Mouse (Mus musculus) limb, embryonic 11.5 days (tissue): Measurements from ENCODE around the gene Actg1. TPM values are rescaled to one million over a fixed set of nuclear protein-coding genes. Genes with fewer than 3 reads are reported as not detected.
A peak's percentile ranks its signal among the peaks of the same experiment; 100 is the strongest.

ENCODE experiments used
- ATAC-seq: fragments of 200-750 bp; cut with Nextera tagmentation; 2 replicates; pipeline ENCODE4 v1.8.0; 2017; ENCODE audit warnings: low read depth; ENCODE audit not compliant: insufficient number of reproducible peaks, low FRiP score, low TSS enrichment
- DNase-seq: peaks from one replicate; pipeline ENCODE4 v3.0.0-alpha.2; 2015; ENCODE audit warnings: low spot score
- H3K27ac ChIP-seq: fragments of 300-500 bp; sonication (generic); replicated peaks from 2 replicates; pipeline ENCODE4 v1.5.1; 2014; ENCODE audit warnings: low read depth, mild to moderate bottlenecking, low read length
- H3K27me3 ChIP-seq: fragments of 300-500 bp; sonication (generic); 2 replicates; pipeline ENCODE4 v1.6.1; 2014; ENCODE audit warnings: mild to moderate bottlenecking, low read length, mixed read lengths; ENCODE audit not compliant: control insufficient read depth, insufficient read depth
- H3K36me3 ChIP-seq: fragments of 300-500 bp; sonication (generic); 2 replicates; pipeline ENCODE4 v1.6.1; 2014; ENCODE audit warnings: mild to moderate bottlenecking, low read length, moderate library complexity, mixed read lengths; ENCODE audit not compliant: control insufficient read depth, insufficient read depth
- H3K4me1 ChIP-seq: fragments of 300-500 bp; sonication (generic); 2 replicates; pipeline ENCODE4 v1.6.1; 2014; ENCODE audit warnings: low read length, mixed read lengths; ENCODE audit not compliant: control insufficient read depth, insufficient read depth
- H3K4me2 ChIP-seq: fragments of 300-500 bp; sonication (generic); 2 replicates; pipeline ENCODE4 v1.6.1; 2014; ENCODE audit warnings: low read depth, mild to moderate bottlenecking, moderate library complexity; ENCODE audit not compliant: severe bottlenecking
- H3K4me3 ChIP-seq: fragments of 300-500 bp; sonication (generic); 2 replicates; pipeline ENCODE4 v1.5.1; 2014; ENCODE audit warnings: low read depth, low read length
- H3K9ac ChIP-seq: fragments of 300-500 bp; sonication (generic); 2 replicates; pipeline ENCODE4 v1.6.1; 2014; ENCODE audit warnings: mild to moderate bottlenecking, low read length
- H3K9me3 ChIP-seq: fragments of 300-500 bp; sonication (generic); 2 replicates; pipeline ENCODE4 v1.6.1; 2016; ENCODE audit warnings: low read length; ENCODE audit not compliant: control insufficient read depth
- WGBS: fragments of 180-500 bp; shearing (Covaris S2); extraction: QIAGEN DNeasy Blood & Tissue Kit; methylation state at CpG from one replicate; pipeline ENCODE4 v1.1.7; 2014; 5-methylcytosine and 5-hydroxymethylcytosine counted together
- polyA plus RNA-seq: library from polyadenylated mRNA; unstranded; fragments of >200 nt; fragmentation: Nextera tagmentation; extraction: Ambion mirVana; gene quantifications from 2 replicates; pipeline ENCODE4 v1.2.1, GENCODE M21; 2014

The Actg1 gene
- polyA plus RNA-seq, 1 experiment from 2014 or later = 3,123 TPM

GRCm38 (mm10) chr11:120337447-120337846, 10.9 kb downstream of the Actg1 start:
- no peak for DNase-seq

GRCm38 (mm10) chr11:120335431-120336021, 12.8 kb downstream of the Actg1 start:
- H3K9ac ChIP-seq = no peak overlapping the region
- H3K4me1 ChIP-seq = no peaks in the 10 kb centered on the region
- no peak for ATAC-seq
- no peak overlapping the region for H3K4me3 ChIP-seq
- H3K4me2 ChIP-seq = no peak overlapping the region
- H3K9me3 ChIP-seq = no peaks in the 10 kb centered on the region
- WGBS = 87% methylated on average over 6 of the region's 6 CpGs
- no peak overlapping the region for H3K27ac ChIP-seq
- no peak for DNase-seq
- no peaks in the 10 kb centered on the region for H3K36me3 ChIP-seq
- H3K27me3 ChIP-seq = no peaks in the 10 kb centered on the region

More at GRCm38 (mm10) chr11:120337447-120337846, 10.9 kb downstream of the Actg1 start:
- Histone ChIP-seq H3K27me3 (no peaks in the 10 kb centered on the region), H3K36me3 (no peaks in the 10 kb centered on the region), H3K4me2 (no peak overlapping the region), H3K9ac (no peak overlapping the region), H3K9me3 (no peaks in the 10 kb centered on the region), H3K4me3 (no peak overlapping the region), H3K4me1 (no peaks in the 10 kb centered on the region), H3K27ac (no peak overlapping the region)
- no peak for ATAC-seq
- WGBS = 50% methylated on average over 2 of the region's 2 CpGs

GRCm38 (mm10) chr11:120320156-120320555, 28.2 kb downstream of the Actg1 start:
- no peaks in the 10 kb centered on the region for H3K27me3 ChIP-seq
- ATAC-seq (no peak), DNase-seq (no peak)
- no peak overlapping the region for H3K9ac ChIP-seq
- 95% methylated on average over 10 of the region's 10 CpGs for WGBS
- H3K4me1 ChIP-seq = peaks cover 11% of the 10 kb centered on the region
- no peak overlapping the region for H3K4me3 ChIP-seq
- H3K9me3 ChIP-seq = no peaks in the 10 kb centered on the region
- no peak overlapping the region for H3K4me2 ChIP-seq
- H3K27ac ChIP-seq = no peak overlapping the region
- H3K36me3 ChIP-seq = no peaks in the 10 kb centered on the region

GRCm38 (mm10) chr11:120319310-120319709, 29.0 kb downstream of the Actg1 start:
- Histone ChIP-seq H3K9ac (no peak overlapping the region), H3K36me3 (no peaks in the 10 kb centered on the region), H3K27me3 (no peaks in the 10 kb centered on the region), H3K4me3 (no peak overlapping the region), H3K4me2 (no peak overlapping the region), H3K9me3 (no peaks in the 10 kb centered on the region), H3K27ac (no peak overlapping the region), H3K4me1 (peaks cover 13% of the 10 kb centered on the region)
- DNase-seq (no peak), ATAC-seq (no peak)
- WGBS = 89% methylated on average over 5 of the region's 5 CpGs

- H3K36me3 ChIP-seq = no peaks in the 10 kb centered on the region
- no peak overlapping the region for H3K27ac ChIP-seq
- ATAC-seq (no peak), DNase-seq (no peak)
- H3K9me3 ChIP-seq = no peaks in the 10 kb centered on the region
- H3K9ac ChIP-seq = no peak overlapping the region
- no peak overlapping the region for H3K4me2 ChIP-seq
- peaks cover 13% of the 10 kb centered on the region for H3K4me1 ChIP-seq
- H3K4me3 ChIP-seq = no peak overlapping the region
- 71% methylated on average over 7 of the region's 7 CpGs for WGBS
- H3K27me3 ChIP-seq = no peaks in the 10 kb centered on the region
Measured at GRCm38 (mm10) chr11:120317456-120317855, 30.9 kb downstream of the Actg1 start.

- Histone ChIP-seq H3K9me3 (no peaks in the 10 kb centered on the region), H3K4me1 (peaks cover 16% of the 10 kb centered on the region), H3K27ac (peak overlapping the region; percentile 96), H3K36me3 (no peaks in the 10 kb centered on the region), H3K9ac (peak overlapping the region; percentile 85), H3K27me3 (no peaks in the 10 kb centered on the region), H3K4me3 (peak overlapping the region; percentile 46), H3K4me2 (peak overlapping the region; percentile 85)
- DNase-seq (peak; percentile 53), ATAC-seq (0 out of 2 replicates have a peak, but pooled peaks have one; percentile 4)
- WGBS = 23% methylated on average over 13 of the region's 13 CpGs
Measured at GRCm38 (mm10) chr11:120316690-120317254, 31.6 kb downstream of the Actg1 start.

- H3K27me3 ChIP-seq = no peaks in the 10 kb centered on the region
- 10% methylated on average over 37 of the region's 37 CpGs for WGBS
- H3K4me3 ChIP-seq = peak overlapping the region; percentile 46
- no peaks in the 10 kb centered on the region for H3K36me3 ChIP-seq
- peak overlapping the region; percentile 96 for H3K27ac ChIP-seq
- H3K4me1 ChIP-seq = peaks cover 23% of the 10 kb centered on the region
- ATAC-seq (peak; percentile 93), DNase-seq (peak; percentile 94)
- H3K4me2 ChIP-seq = peak overlapping the region; percentile 85
- H3K9ac ChIP-seq = peak overlapping the region; percentile 85
- no peaks in the 10 kb centered on the region for H3K9me3 ChIP-seq
Measured at GRCm38 (mm10) chr11:120315832-120316689, 32.3 kb downstream of the Actg1 start.

GRCm38 (mm10) chr11:120315416-120315761, 33.0 kb downstream of the Actg1 start:
- 40% methylated on average over 4 of the region's 4 CpGs for WGBS
- H3K4me1 ChIP-seq = peaks cover 26% of the 10 kb centered on the region
- no peaks in the 10 kb centered on the region for H3K36me3 ChIP-seq
- ATAC-seq (no peak), DNase-seq (peak; percentile 34)
- peak overlapping the region; percentile 46 for H3K4me3 ChIP-seq
- H3K4me2 ChIP-seq = peak overlapping the region; percentile 85
- peak overlapping the region; percentile 96 for H3K27ac ChIP-seq
- H3K9me3 ChIP-seq = no peaks in the 10 kb centered on the region
- peak overlapping the region; percentile 85; the same call in 1 of the 2 replicates for H3K9ac ChIP-seq
- H3K27me3 ChIP-seq = no peaks in the 10 kb centered on the region
